Mouse (Mus musculus) MEL (cell line): ENCODE results near the gene Sucla2.

Experiments used
- CHD2 ChIP-seq: IDR thresholded peaks from 2 replicates; pipeline ENCODE4 v1.6.1; 2011; ENCODE audit warnings: low read length, improper control_type of control experiment
- CTCF ChIP-seq, 3 experiments: IDR thresholded peaks in 2 of 3; conservative IDR thresholded peaks in 1 of 3; 2 replicates each; pipeline ENCODE4 v1.5.1; 2011 to 2012; ENCODE audit warnings: low read length in 3 of 3, low read depth in 2 of 3, mild to moderate bottlenecking in 2 of 3, improper control_type of control experiment in 1 of 3, inconsistent platforms in 1 of 3, mixed read lengths in 1 of 3, moderate library complexity in 1 of 3; ENCODE audit not compliant: control insufficient read depth in 1 of 3, insufficient read depth in 1 of 3, poor library complexity in 1 of 3, severe bottlenecking in 1 of 3
- EP300 ChIP-seq, 2 experiments: IDR thresholded peaks; 2 replicates each; pipeline ENCODE4 v1.6.1; 2011; ENCODE audit warnings: improper control_type of control experiment in 2 of 2, low read length in 2 of 2, low read depth in 1 of 2, mild to moderate bottlenecking in 1 of 2
- MAX ChIP-seq: IDR thresholded peaks from 2 replicates; pipeline ENCODE4 v1.6.1; 2011; ENCODE audit warnings: low read length, improper control_type of control experiment
- MAZ ChIP-seq: IDR thresholded peaks from 2 replicates; pipeline ENCODE4 v1.6.1; 2012; ENCODE audit warnings: low read depth, mild to moderate bottlenecking, inconsistent platforms, low read length, improper control_type of control experiment
- POLR2A ChIP-seq, 2 experiments: IDR thresholded peaks; 2 replicates each; pipeline ENCODE4 v1.6.1; 2011 to 2012; ENCODE audit warnings: low read length in 2 of 2, mild to moderate bottlenecking in 2 of 2, control low read depth in 1 of 2, improper control_type of control experiment in 1 of 2, low read depth in 1 of 2, moderate library complexity in 1 of 2; ENCODE audit not compliant: control insufficient read depth in 1 of 2, insufficient read depth in 1 of 2, poor library complexity in 1 of 2

DNA sequence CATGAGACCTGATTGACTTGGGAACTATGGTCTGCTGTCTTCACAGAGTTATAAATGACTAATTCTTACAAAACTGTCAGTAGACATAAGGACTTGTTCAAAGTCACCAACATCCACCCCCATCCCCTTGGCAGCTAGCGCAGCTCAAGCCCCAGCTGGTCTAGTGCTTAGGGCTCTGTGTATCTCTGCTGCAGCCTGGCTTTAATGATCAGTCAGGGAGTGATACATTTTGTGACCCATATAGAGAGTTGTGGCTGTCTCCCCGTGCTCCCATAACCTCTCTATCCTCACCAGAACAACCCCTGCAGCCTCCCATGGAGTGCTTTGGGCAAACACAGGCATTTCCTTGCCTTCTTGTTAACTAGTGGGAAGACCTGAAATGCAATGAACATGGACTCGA lies 95.8 kb downstream of the Sucla2 start:
- TF ChIP-seq CHD2 (no peak), POLR2A (IDR thresholded peaks at IDR 0.05; ENCODE audit: control insufficient read depth in 1 of 2, insufficient read depth in 1 of 2, low read depth in 1 of 2, low read length in 2 of 2, poor library complexity in 1 of 2) (no peak), CTCF (IDR thresholded peaks at IDR 0.05 in 2 of 3, conservative IDR thresholded peaks at IDR 0.05 in 1 of 3; ENCODE audit: control insufficient read depth in 1 of 3, insufficient read depth in 1 of 3, low read depth in 2 of 3, low read length in 3 of 3, poor library complexity in 1 of 3, severe bottlenecking in 1 of 3) (no peak), EP300 (IDR thresholded peaks at IDR 0.05; ENCODE audit: low read depth in 1 of 2, low read length in 2 of 2) (no peak), MAX (no peak), MAZ (no peak)
